Mouse (Mus musculus) stomach, embryonic 16.5 days (tissue): Measurements from ENCODE around the gene Map3k11. TPM values are rescaled to one million over a fixed set of nuclear protein-coding genes. Genes with fewer than 3 reads are reported as not detected.

ENCODE experiments used
- ATAC-seq: fragments of 200-750 bp; cut with Nextera tagmentation; 2 replicates; pipeline ENCODE4 v1.8.0; 2017; ENCODE audit warnings: moderate number of reproducible peaks, moderate TSS enrichment; ENCODE audit not compliant: insufficient read depth, low FRiP score
- H3K27ac ChIP-seq: fragments of 300-500 bp; sonication (generic); 2 replicates; pipeline ENCODE4 v1.5.1; 2014; ENCODE audit warnings: low read length
- H3K27me3 ChIP-seq: fragments of 300-500 bp; sonication (generic); 2 replicates; pipeline ENCODE4 v1.6.1; 2014; ENCODE audit warnings: low read length, control low read depth, mixed read lengths; ENCODE audit not compliant: control insufficient read depth, insufficient read depth
- H3K36me3 ChIP-seq: fragments of 300-500 bp; sonication (generic); 2 replicates; pipeline ENCODE4 v1.6.1; 2014; ENCODE audit warnings: low read length; ENCODE audit not compliant: control insufficient read depth, insufficient read depth
- H3K4me1 ChIP-seq: fragments of 300-500 bp; sonication (generic); 2 replicates; pipeline ENCODE4 v1.6.1; 2014; ENCODE audit warnings: low read length, control low read depth, mixed read lengths; ENCODE audit not compliant: control insufficient read depth, insufficient read depth
- H3K4me2 ChIP-seq: fragments of 300-500 bp; sonication (generic); 2 replicates; pipeline ENCODE4 v1.6.1; 2014; ENCODE audit warnings: low read depth, low read length, mixed read lengths
- H3K4me3 ChIP-seq: fragments of 300-500 bp; sonication (generic); replicated peaks from 2 replicates; pipeline ENCODE4 v1.5.1; 2014; ENCODE audit warnings: mild to moderate bottlenecking, low read length
- H3K9ac ChIP-seq: fragments of 300-500 bp; sonication (generic); 2 replicates; pipeline ENCODE4 v1.6.1; 2014; ENCODE audit warnings: low read length
- H3K9me3 ChIP-seq: fragments of 300-500 bp; sonication (generic); replicated peaks from 2 replicates; pipeline ENCODE4 v1.6.1; 2016; ENCODE audit warnings: low read length, control low read depth; ENCODE audit not compliant: control insufficient read depth
- WGBS: fragments of 180-500 bp; shearing (Covaris S2); extraction: QIAGEN DNeasy Blood & Tissue Kit; methylation state at CpG from one replicate; pipeline ENCODE4 v1.1.7; 2014; 5-methylcytosine and 5-hydroxymethylcytosine counted together
- polyA plus RNA-seq: library from polyadenylated mRNA; unstranded; fragments of >200 nt; fragmentation: Nextera tagmentation; extraction: Ambion mirVana; gene quantifications from 2 replicates; pipeline ENCODE4 v1.2.1, GENCODE M21; 2015

Map3k11 gene
- polyA plus RNA-seq, 1 experiment from 2014 or later, result 20.0 TPM

DNA sequence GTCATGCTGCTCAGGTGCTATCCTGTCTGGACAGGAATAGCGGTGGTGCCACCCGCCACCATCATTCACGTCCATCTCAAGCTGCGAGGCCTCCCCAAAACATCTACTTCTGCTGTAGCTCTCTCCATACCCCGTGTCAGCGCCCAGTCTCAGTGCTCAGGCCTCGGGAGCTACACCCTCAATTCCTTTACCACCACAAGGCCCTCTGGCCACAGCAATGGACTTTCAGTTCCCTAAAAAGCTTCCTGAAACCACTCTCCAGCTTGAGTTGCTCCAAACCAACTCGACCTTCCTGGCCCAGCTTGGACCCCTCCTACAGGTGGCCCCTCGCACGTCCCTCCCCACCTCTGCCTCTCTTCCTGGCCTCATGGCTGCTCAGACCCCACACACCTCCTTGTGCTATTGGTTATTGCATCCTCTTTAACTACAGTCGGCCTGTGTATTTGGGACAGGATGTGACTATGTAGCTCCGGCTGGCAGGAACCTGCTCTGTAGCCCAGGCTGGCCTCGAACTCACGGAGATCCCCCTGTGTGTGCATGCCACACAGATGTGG, 23.4 kb downstream of the Map3k11 start:
- no peaks in the 10 kb centered on the region for H3K27me3 ChIP-seq
- H3K4me3 ChIP-seq, result no peak overlapping the region
- peaks cover 6% of the 10 kb centered on the region; the same call in 1 of the 2 replicates for H3K36me3 ChIP-seq
- no peak overlapping the region for H3K27ac ChIP-seq
- no peak overlapping the region for H3K9ac ChIP-seq
- ATAC-seq, result no peak
- 90% methylated on average over 14 of the region's 14 CpGs for WGBS
- no peaks in the 10 kb centered on the region for H3K9me3 ChIP-seq
- H3K4me2 ChIP-seq, result no peak overlapping the region
- peaks cover 23% of the 10 kb centered on the region for H3K4me1 ChIP-seq

DNA sequence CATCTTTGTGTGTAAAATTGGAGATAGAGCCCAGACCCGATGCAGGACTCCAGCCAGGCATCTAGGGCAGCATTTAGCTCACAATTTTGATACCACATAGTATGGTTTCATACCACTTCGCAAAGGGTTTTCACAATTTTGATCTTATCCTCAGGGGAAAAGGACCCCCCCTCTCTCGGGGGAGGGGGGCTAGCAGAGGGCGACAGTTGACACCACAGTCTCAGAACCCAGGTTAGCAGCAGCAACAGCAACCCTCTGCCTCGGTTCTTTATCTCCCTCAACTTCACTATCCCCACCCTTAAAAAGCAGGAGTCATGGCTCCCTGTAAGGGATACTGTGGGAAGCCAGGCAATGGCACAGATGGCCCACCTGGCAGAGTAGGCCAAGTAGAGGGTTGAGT, 24.7 kb downstream of the Map3k11 start:
- peak; percentile 23; the same call in 1 of the 2 replicates for ATAC-seq
- H3K36me3 ChIP-seq, result peaks cover 6% of the 10 kb centered on the region; the same call in 1 of the 2 replicates
- peak overlapping the region; percentile 14 for H3K4me2 ChIP-seq

DNA sequence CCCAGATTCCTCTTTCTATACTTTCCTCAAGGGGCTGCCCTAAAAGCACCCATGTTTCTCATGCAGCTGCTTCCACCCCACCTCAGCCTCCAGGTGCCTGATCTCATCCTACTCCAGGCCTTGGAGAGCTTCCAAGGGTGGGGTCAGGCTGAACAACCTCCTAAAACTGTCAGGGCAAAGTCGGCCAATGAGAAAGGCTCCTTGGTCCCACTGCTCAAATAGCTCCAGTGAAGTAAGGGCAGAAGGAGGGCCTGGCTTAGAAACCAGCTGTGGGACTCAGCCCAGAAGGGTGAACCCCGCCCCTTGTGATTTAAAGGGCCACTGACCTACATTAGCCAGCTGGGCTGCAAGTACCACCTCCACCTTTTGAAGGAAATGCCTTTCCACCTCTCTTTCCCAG, 25.2 kb downstream of the Map3k11 start:
- 2% methylated on average over 2 of the region's 2 CpGs for WGBS
- Histone ChIP-seq H3K27ac (peak overlapping the region; percentile 47), H3K4me2 (peak overlapping the region; percentile 14), H3K36me3 (peaks cover 6% of the 10 kb centered on the region; the same call in 1 of the 2 replicates), H3K9ac (peak overlapping the region; percentile 54; the same call in 1 of the 2 replicates), H3K9me3 (no peaks in the 10 kb centered on the region), H3K4me3 (no peak overlapping the region), H3K27me3 (no peaks in the 10 kb centered on the region), H3K4me1 (peaks cover 23% of the 10 kb centered on the region)
- peak; percentile 89 for ATAC-seq

More for the DNA sequence above, 24.7 kb downstream of the Map3k11 start:
- Histone ChIP-seq H3K4me1 (peaks cover 23% of the 10 kb centered on the region), H3K27ac (peak overlapping the region; percentile 47), H3K9me3 (no peaks in the 10 kb centered on the region), H3K27me3 (no peaks in the 10 kb centered on the region), H3K9ac (peak overlapping the region; percentile 54; the same call in 1 of the 2 replicates), H3K4me3 (no peak overlapping the region)
- WGBS, result 69% methylated on average over 5 of the region's 5 CpGs

- peaks cover 23% of the 10 kb centered on the region for H3K4me1 ChIP-seq
- no peak overlapping the region for H3K4me3 ChIP-seq
- H3K9ac ChIP-seq, result no peak overlapping the region
- no peak overlapping the region for H3K27ac ChIP-seq
- peak; percentile 24; the same call in 1 of the 2 replicates for ATAC-seq
- WGBS, result 35% methylated on average over 43 of the region's 43 CpGs
- H3K27me3 ChIP-seq, result no peaks in the 10 kb centered on the region
- H3K9me3 ChIP-seq, result no peaks in the 10 kb centered on the region
- peak overlapping the region; percentile 23; the same call in 1 of the 2 replicates for H3K4me2 ChIP-seq
- H3K36me3 ChIP-seq, result peaks cover 17% of the 10 kb centered on the region
These were observed 27.5 kb downstream of the Map3k11 start for GRCm38 (mm10) chr19:5715793-5716688.

- 49% methylated on average over 10 of the region's 10 CpGs for WGBS
- H3K4me2 ChIP-seq, result no peak overlapping the region
- ATAC-seq, result no peak
- H3K9ac ChIP-seq, result no peak overlapping the region
- H3K36me3 ChIP-seq, result peaks cover 17% of the 10 kb centered on the region
- H3K27ac ChIP-seq, result no peak overlapping the region
- no peaks in the 10 kb centered on the region for H3K27me3 ChIP-seq
- H3K4me1 ChIP-seq, result peaks cover 23% of the 10 kb centered on the region
- H3K4me3 ChIP-seq, result no peak overlapping the region
- H3K9me3 ChIP-seq, result no peaks in the 10 kb centered on the region
These were observed 28.4 kb downstream of the Map3k11 start for GRCm38 (mm10) chr19:5716955-5717354.

DNA sequence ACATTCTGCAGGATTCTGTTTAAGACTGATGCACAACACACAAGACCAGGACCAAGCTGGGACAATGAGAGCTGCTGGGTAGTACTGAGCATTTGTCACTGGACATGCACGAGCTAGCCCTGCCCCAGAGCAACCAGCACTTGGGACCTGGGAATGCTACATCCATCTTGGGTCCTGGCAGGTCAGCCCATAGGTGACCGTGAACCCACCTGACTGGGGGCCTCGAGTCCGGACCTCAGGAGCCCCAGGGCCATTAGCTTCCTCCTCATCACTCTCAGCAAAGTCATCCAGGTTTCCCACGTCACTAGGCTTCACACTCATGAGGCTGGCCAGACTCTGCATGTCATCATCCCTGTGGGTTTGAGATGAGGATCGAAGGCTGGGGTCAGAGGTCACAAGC, 32.7 kb downstream of the Map3k11 start:
- Histone ChIP-seq H3K9ac (no peak overlapping the region), H3K27me3 (no peaks in the 10 kb centered on the region), H3K36me3 (peaks cover 17% of the 10 kb centered on the region), H3K4me1 (peaks cover 27% of the 10 kb centered on the region), H3K4me3 (no peak overlapping the region), H3K4me2 (no peak overlapping the region), H3K9me3 (no peaks in the 10 kb centered on the region), H3K27ac (no peak overlapping the region)
- ATAC-seq, result no peak
- WGBS, result 85% methylated on average over 6 of the region's 6 CpGs

GRCm38 (mm10) chr19:5722848-5723425, 34.4 kb downstream of the Map3k11 start:
- no peak overlapping the region for H3K4me2 ChIP-seq

DNA sequence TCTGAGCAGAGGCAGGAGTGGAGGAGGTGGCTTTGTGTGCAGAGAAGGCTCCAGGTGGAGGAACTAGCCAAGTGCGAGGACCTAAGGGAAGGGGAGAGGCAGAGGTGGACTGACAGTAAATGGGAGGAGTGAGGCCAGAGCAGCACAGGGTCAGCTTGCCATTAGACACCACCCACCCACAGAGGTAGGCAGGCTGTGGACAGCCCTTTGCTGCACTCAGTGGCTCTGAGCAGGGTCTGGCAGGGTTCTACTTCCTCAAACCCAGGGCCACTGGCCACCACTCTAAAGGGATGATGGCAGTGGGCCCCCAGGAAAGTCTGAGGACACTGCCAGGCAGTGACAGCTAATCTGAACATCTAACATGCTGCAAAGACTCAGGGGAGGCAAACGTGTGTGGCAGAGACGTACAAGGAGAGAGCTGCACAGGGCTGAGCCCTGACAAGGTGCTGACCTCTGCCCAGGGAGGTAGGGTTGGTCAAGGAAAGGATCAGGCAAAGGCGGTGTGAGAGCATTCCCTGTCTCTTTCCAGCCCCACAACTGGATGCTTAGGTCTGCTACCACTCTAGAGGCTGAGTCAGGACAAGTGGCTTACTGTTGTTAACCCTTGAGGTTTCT, 35.5 kb downstream of the Map3k11 start:
- Histone ChIP-seq H3K27ac (peak overlapping the region; percentile 92), H3K27me3 (no peaks in the 10 kb centered on the region), H3K9ac (peak overlapping the region; percentile 84), H3K36me3 (peaks cover 17% of the 10 kb centered on the region), H3K4me2 (peak overlapping the region; percentile 89), H3K9me3 (no peaks in the 10 kb centered on the region), H3K4me3 (peak overlapping the region; percentile 57), H3K4me1 (peaks cover 50% of the 10 kb centered on the region)
- WGBS, result 60% methylated on average over 4 of the region's 4 CpGs
- ATAC-seq, result no peak

More at GRCm38 (mm10) chr19:5722848-5723425, 34.4 kb downstream of the Map3k11 start:
- Histone ChIP-seq H3K9me3 (no peaks in the 10 kb centered on the region), H3K4me1 (peaks cover 41% of the 10 kb centered on the region), H3K27me3 (no peaks in the 10 kb centered on the region), H3K36me3 (peaks cover 17% of the 10 kb centered on the region), H3K27ac (no peak overlapping the region), H3K4me3 (no peak overlapping the region), H3K9ac (no peak overlapping the region)
- 85% methylated on average over 7 of the region's 7 CpGs for WGBS
- ATAC-seq, result no peak
